Mouse (Mus musculus) mouse embryonic stem cell (cell line): ENCODE results near the gene Polr2f.

ENCODE experiments used
- in situ Hi-C, 2 experiments: fragments of 300-500 bp; cut with MboI; formaldehyde crosslinking; loops; 1 replicate in 1 of 2; 3 replicates in 1 of 2; pipeline ENCODE4 v1.14.3; 2019 to 2020; ENCODE audit warnings: low sequenced_read_pairs in 2 of 2, low pct_unique_long_range_greater_than_20kb in 1 of 2, mixed read lengths in 1 of 2; ENCODE audit not compliant: unreplicated experiment in 1 of 2

Gene Polr2f

DNA sequence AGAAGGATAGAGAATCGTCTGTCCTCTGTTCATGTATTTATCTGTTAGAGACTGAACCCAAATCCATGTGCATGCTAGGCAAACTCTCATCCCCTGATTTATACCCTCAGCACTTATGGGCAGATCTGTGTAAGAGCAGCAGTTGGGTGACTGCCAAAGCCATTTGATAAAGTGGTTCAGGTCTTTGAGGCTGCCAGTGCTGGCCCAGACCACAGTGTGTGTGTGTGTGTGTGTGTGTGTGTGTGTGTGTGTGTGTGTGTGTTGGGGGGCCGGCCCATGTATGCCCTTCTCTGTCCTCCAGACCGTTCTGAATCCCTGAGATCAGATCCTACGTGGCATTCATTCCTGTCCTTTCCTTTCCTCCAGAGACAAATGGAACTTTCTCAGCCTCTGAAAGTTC is 29.0 kb upstream of the Polr2f start:
- in situ Hi-C loops: no loop called here

DNA sequence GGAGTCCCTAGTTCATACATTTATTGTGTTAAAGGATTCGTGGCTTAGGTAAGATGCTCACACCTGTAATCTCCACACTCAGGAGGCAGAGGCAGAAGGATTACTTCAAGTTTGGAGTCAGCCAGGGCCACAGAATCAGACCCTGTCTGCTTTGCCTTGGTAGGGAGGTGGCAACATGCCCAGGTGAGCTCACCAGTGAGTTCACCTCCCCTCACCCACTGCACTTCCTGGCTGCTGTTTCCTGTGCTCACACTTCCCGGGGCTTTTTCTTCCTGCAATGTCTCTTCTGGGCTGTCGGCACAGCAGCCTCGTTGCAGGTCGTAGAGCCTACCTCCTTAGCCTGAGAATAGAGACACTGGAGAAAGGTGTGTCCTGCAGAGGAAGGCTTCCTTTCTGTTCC is 25.5 kb upstream of the Polr2f start:
- in situ Hi-C loops: no loop called here

- in situ Hi-C loops: no loop called here
Measured at GRCm38 (mm10) chr15:79119491-79119890, 21.3 kb upstream of the Polr2f start.

DNA sequence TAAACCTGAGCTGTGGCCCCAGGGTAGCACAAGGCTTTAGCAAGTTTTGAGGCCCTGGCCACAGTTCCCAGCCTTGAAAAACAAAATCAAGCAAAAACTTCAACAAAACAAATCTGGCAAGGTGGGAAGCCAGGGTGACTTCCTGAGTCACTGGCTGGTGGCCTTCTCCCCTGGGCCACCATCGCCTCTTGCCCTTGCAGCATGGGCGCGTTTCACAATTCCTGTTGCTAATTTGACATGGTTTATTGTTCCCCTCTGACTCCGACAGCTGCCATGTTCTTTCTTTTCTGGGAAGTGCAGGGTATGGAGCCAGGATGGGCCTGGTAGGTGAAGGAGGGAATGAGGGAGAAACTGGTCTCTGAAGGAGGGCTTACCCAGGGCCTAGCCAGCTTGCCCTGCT is 18.7 kb upstream of the Polr2f start:
- in situ Hi-C loops: no loop called here

- in situ Hi-C loops: no loop called here
Measured at GRCm38 (mm10) chr15:79122546-79122945, 18.3 kb upstream of the Polr2f start.

- in situ Hi-C loops: no loop called here
Measured at GRCm38 (mm10) chr15:79123751-79124150, 17.1 kb upstream of the Polr2f start.

DNA sequence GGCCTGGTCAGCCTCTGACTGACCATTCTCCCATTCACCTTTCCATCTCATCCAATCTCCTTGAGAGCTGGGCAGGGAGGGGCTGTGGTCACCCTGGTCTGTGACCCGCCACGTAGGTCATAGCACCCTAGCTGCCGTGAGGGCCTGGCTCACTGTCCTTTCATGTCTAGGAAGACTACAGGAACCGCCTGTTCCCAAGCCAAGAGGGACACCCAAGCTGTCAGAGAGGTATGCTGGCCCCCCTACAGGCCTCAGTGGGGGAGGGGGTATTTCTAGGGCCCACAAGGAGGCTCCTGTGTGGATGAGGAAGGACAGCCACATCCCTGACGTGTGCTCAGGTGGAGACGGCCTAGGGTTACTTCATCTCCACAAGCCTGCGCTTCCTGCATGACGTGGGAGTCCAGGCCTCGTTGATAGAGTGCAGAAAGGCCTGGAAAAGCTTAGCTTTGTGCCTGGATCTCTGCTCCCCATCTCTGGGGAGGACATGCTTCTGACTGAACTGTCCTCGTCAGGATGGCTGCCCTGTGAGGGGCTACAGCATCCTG is 16.4 kb upstream of the Polr2f start:
- in situ Hi-C loops: no loop called here

DNA sequence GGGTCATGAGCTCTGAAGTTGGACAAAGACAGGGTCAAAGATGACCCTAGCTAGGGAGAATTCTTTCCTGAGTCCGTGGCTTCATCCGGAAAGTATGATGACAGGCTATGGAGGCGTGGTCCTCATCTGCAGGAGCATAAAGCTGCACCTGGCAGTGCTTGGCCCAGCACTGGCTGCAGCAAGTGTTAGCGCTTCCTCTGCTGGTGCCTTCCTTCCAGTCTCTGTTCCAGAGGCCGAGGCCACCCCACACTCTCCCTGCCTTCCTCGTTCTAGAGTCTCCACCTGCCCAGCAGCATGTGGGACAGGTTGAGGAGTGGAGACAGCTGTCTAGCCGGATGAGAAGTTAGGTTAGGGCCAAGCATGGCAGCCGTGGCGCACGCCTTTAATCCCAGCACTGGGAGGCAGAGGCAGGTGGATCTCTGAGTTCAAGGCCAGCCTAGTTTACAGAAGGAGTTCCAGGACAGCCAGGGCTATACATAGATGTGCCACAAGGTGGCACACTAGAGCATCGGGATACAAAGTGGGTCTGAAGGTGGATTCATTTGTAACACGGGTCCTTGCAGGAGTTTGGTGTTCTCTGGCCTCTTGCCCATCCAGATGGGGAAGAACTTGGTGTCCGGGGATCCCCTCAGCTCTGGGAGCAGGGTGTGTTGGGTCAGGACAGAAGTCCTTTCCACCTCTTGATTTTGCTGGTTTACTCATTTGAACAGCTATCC is 14.4 kb upstream of the Polr2f start:
- in situ Hi-C loops: no loop called here

DNA sequence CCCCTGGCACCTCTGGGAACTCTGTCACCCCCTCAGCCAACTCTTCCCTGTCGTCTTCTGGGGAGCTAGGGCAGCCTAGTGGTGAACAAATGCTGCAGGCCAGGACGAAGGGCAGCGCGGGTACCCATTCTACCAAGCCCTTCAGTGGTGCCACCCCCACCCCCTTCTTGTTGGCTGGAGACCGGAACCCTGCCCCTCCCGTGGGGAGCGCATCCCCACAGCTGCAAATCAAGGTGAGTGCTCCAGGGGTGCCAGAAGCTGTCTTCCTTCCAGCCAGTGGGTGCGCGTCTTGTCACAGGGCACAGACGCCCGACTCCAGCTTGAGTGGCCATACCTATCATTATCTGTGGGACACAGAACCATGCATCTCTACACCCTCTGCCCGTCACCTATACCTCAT is 13.7 kb upstream of the Polr2f start:
- in situ Hi-C loops: no loop called here

GRCm38 (mm10) chr15:79128208-79128607 is 12.6 kb upstream of the Polr2f start:
- in situ Hi-C loops: no loop called here

- in situ Hi-C loops: no loop called here
Measured at GRCm38 (mm10) chr15:79129311-79129710, 11.5 kb upstream of the Polr2f start.

DNA sequence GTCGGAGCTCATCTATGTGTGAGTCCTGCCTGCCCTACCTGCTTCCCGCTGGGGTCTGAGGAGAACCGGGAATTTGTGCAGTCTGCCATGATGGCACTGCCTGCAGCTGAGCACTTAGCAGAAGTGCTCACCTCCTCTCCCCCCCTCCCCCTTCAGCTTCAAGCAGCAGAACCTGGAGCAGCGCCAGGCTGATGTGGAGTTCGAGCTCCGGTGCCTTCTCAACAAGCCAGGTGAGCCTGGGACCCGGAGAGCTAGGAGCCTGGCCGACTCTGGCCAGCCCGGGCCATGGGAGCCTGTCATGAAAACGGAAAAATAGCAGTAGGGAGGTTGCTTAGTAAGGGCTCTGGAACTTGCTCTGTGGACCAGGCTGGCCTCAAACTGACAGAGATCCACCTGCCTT is 10.0 kb upstream of the Polr2f start:
- in situ Hi-C loops: no loop called here

GRCm38 (mm10) chr15:79131442-79131841 is 9.4 kb upstream of the Polr2f start:
- in situ Hi-C loops: no loop called here

DNA sequence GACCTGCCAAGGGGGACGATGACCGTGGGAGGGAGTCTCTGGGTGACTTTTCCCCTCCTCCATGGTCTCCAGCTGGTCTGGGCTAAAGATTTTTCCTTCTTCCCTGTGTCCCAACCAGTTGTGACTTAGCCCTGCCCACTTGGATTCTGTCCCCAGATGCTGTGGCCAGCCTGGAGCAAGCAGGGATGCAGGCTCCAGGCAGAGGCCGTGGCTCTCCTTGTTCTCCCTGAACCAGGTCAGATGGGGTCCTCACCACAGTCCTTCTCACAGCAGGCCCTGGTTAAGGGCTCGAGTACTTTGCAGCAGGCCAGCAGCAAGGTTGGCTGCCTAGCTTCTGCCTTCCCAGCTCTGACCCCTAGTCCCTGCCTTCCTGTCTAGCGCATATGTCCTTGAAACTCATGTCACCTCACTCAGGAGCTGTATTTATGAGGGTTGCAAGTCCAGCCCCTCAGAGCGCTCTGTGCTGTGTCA is 7.6 kb upstream of the Polr2f start:
- in situ Hi-C loops: no loop called here

GRCm38 (mm10) chr15:79134496-79135270 is 6.1 kb upstream of the Polr2f start:
- in situ Hi-C loops: no loop called here

GRCm38 (mm10) chr15:79135332-79135731 is 5.5 kb upstream of the Polr2f start:
- in situ Hi-C loops: no loop called here

DNA sequence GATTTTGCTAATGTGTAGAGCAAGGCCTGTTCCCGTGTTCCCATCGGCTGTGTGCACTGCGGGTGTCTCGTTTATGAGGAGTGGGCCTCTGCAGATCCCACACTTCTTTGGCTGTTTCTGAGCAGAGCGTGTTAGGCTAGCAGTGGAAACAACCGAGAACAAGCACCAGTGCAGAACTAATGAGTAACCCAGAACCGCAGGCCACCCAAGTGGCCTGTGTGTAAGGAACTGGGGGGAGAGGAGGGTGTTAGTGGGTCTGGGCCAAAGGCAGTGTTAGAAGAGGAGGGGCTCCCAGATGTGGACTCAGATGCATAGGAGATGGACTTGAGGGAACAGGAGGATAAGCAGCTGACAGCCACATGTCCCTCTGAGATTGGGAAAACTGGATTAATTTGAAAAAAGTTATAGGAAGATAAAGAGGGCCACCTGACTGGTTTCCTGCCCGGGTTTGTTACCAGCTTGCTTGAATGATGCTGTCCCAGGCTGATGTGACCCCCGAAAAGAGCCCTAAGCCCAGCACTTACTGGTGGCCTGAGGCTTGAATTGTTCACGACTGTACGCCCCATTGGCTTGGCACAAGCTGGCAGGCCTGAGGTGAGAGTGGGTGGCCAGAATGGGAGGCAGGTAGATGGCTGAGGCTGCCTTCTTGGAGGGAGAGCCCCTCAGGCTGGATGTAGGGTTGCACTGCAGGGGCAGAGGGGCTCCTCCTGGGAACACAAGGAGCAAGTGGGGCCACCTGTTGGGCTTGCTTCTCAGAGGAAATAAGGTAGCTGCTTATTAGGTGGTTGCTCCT is 4.8 kb upstream of the Polr2f start:
- in situ Hi-C loops: no loop called here

- in situ Hi-C loops: no loop called here
Measured at GRCm38 (mm10) chr15:79139640-79140039, 1.2 kb upstream of the Polr2f start.

DNA sequence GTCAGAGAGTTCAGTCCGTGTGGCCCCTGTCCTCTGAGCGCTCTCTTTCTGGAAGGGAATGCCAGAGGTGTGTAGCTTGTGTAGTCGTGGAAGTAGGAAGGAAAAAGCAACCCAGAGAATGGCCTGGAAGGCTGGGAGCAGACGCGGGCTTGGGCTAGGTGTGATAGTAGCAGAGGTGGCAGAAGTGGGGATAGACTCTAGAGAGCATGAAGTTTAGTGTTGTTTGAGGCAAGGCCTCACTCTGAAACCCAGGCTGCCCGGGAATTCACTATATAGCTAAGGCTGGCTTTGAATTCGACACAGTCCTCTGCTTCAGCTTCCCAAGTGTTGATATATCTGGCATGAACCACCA is 733 bp downstream of the Polr2f start:
- in situ Hi-C loops: no loop called here
